Mouse (Mus musculus): ENCODE measurements around the gene Gyg. TPM values are rescaled to one million over a fixed set of nuclear protein-coding genes. Genes with fewer than 3 reads are reported as not detected.

Gene Gyg
- total and polyA plus RNA-seq, 3 experiments, result 19.6 to 26.2 (median 22.7) TPM

DNA sequence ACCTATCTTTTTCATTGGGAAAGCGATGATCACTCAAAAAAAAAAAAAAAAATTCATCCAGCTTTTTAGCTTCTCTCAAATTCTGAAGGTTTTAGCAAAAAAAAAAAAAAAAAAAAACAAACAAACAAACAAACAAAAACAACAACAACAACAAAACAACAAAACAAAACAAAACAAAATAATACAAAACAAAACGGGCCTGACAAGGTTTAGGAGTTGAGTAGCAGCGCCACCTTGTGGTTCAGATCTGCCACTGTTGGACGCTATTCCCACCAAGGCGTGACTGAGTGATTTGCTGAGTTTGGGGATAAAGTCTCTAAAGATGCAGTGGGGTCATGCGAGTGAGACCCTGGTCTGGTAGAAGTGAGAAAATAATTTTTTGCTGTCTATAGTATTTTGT, 43.8 kb upstream of the Gyg start:
- Histone ChIP-seq H3K27ac (ENCODE audit: insufficient read depth, low read depth) (no peak overlapping the region), H3K4me3 (replicated peaks in 1 of 3; ENCODE audit: low read depth in 2 of 3, low read length in 2 of 3, poor library complexity in 1 of 3) (no peak overlapping the region), H3K4me2 (ENCODE audit: insufficient read depth, low read depth, poor library complexity, severe bottlenecking) (no peak overlapping the region), H3K36me3 (replicated peaks in 1 of 2; ENCODE audit: control insufficient read depth in 1 of 2, insufficient read depth in 1 of 2, low read length in 1 of 2) (no peaks in the 10 kb centered on the region), H3K4me1 (ENCODE audit: control insufficient read depth in 1 of 2, insufficient read depth in 2 of 2) (no peaks in the 10 kb centered on the region), H3K9ac (ENCODE audit: insufficient read depth, low read depth) (no peak overlapping the region), H3K9me3 (replicated peaks; ENCODE audit: low read length) (no peaks in the 10 kb centered on the region), H3K79me2 (replicated peaks; ENCODE audit: control insufficient read depth, extremely low read depth, insufficient read depth, poor library complexity, severe bottlenecking) (no peaks in the 10 kb centered on the region), H3K27me3 (replicated peaks) (no peaks in the 10 kb centered on the region)
- dilution Hi-C loops (cut with MboI; ENCODE audit: extremely low pct_ligation_motif_present, extremely low pct_unique_long_range_greater_than_20kb, low sequenced_read_pairs), result no loop called here
- in situ Hi-C loops (cut with MboI; ENCODE audit: low pct_ligation_motif_present, low pct_unique_long_range_greater_than_20kb, low sequenced_read_pairs), result loop anchor here (10.0 kb wide), 1 partner anchor 304 kb away; no protein-coding TSS in a partner anchor
- TF ChIP-seq CTCF (conservative IDR thresholded peaks at IDR 0.05 in 1 of 2, IDR thresholded peaks at IDR 0.05 in 1 of 2; ENCODE audit: low read depth in 2 of 2, low read length in 2 of 2), result peak; percentile 57 to 73
- no peak for TF ChIP-seq ZC3H11A (IDR thresholded peaks at IDR 0.05; ENCODE audit: low read depth, low read length)
- no peak for TF ChIP-seq MXI1 (IDR thresholded peaks at IDR 0.05; ENCODE audit: low read depth, low read length)
- no peak for TF ChIP-seq CHD1 (IDR thresholded peaks at IDR 0.05; ENCODE audit: low read depth, low read length)
- TF ChIP-seq RAD21 (IDR thresholded peaks at IDR 0.05; ENCODE audit: low read depth, low read length), result peak; percentile 71
- no peak for TF ChIP-seq KAT2A (IDR thresholded peaks at IDR 0.05; ENCODE audit: insufficient replicate concordance, low read length)
- TF ChIP-seq SMC3 (IDR thresholded peaks at IDR 0.05; ENCODE audit: low read depth, low read length), result peak; percentile 58
- peak; percentile 53 for DNase-seq (ENCODE audit: extremely low read depth)

DNA sequence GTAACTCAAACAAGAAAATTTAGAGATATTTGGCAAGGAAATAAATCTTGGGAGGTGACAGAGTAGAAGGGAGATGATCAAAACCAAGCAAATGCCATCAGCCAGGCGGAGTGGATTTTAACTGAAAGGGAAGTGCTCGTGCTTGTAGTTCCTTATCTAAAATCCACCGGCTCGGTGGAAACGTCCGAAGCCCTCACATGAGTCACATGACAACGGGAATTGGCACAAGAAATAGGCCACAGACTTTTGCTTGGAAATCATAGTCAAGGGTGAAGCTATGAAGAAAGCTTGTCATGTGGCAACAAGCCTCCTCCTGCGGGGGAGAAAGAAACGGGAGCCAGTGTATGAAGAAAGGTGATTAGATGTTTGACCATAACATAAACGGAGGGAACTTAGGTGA, 42.8 kb upstream of the Gyg start:
- H3K4me1 ChIP-seq (ENCODE audit: control insufficient read depth in 1 of 2, insufficient read depth in 2 of 2), result no peaks in the 10 kb centered on the region
- H3K27me3 ChIP-seq (replicated peaks), result no peaks in the 10 kb centered on the region
- no peaks in the 10 kb centered on the region for H3K79me2 ChIP-seq (replicated peaks; ENCODE audit: control insufficient read depth, extremely low read depth, insufficient read depth, poor library complexity, severe bottlenecking)
- no peak overlapping the region for H3K9ac ChIP-seq (ENCODE audit: insufficient read depth, low read depth)
- TF ChIP-seq SIN3A (IDR thresholded peaks at IDR 0.05; ENCODE audit: low read length) (no peak), MEF2A (IDR thresholded peaks at IDR 0.05; ENCODE audit: borderline replicate concordance, low read depth, low read length) (no peak), USF1 (IDR thresholded peaks at IDR 0.05; ENCODE audit: low read depth, low read length) (no peak), TCF12 (IDR thresholded peaks at IDR 0.05; ENCODE audit: low read depth, low read length) (no peak), ZNF384 (IDR thresholded peaks at IDR 0.05; ENCODE audit: low read depth, low read length) (no peak), HCFC1 (IDR thresholded peaks at IDR 0.05; ENCODE audit: low read depth, low read length) (no peak), E2F4 (IDR thresholded peaks at IDR 0.05; ENCODE audit: insufficient replicate concordance, low read depth, low read length) (no peak), ZKSCAN1 (IDR thresholded peaks at IDR 0.05; ENCODE audit: borderline replicate concordance, low read depth, low read length) (no peak), MAZ (IDR thresholded peaks at IDR 0.05; ENCODE audit: low read depth, low read length) (no peak), SMC3 (IDR thresholded peaks at IDR 0.05; ENCODE audit: low read depth, low read length) (no peak), POLR2AphosphoS2 (IDR thresholded peaks at IDR 0.05; ENCODE audit: low read depth, low read length) (no peak), CHD2 (IDR thresholded peaks at IDR 0.05; ENCODE audit: low read length) (no peak), TBP (conservative IDR thresholded peaks at IDR 0.05; ENCODE audit: low read depth, low read length) (no peak), UBTF (IDR thresholded peaks at IDR 0.05; ENCODE audit: low read depth, low read length) (no peak), CTCF (conservative IDR thresholded peaks at IDR 0.05 in 1 of 2, IDR thresholded peaks at IDR 0.05 in 1 of 2; ENCODE audit: low read depth in 2 of 2, low read length in 2 of 2) (no peak), NELFE (IDR thresholded peaks at IDR 0.05; ENCODE audit: low read depth, low read length) (no peak), CHD1 (IDR thresholded peaks at IDR 0.05; ENCODE audit: low read depth, low read length) (no peak), KAT2A (IDR thresholded peaks at IDR 0.05; ENCODE audit: insufficient replicate concordance, low read length) (no peak)
- no peak overlapping the region for H3K4me2 ChIP-seq (ENCODE audit: insufficient read depth, low read depth, poor library complexity, severe bottlenecking)
- no peaks in the 10 kb centered on the region for H3K9me3 ChIP-seq (replicated peaks; ENCODE audit: low read length)
- no peak overlapping the region for H3K4me3 ChIP-seq (replicated peaks in 1 of 3; ENCODE audit: low read depth in 2 of 3, low read length in 2 of 3, poor library complexity in 1 of 3)
- H3K36me3 ChIP-seq (replicated peaks in 1 of 2; ENCODE audit: control insufficient read depth in 1 of 2, insufficient read depth in 1 of 2, low read length in 1 of 2), result no peaks in the 10 kb centered on the region
- H3K27ac ChIP-seq (ENCODE audit: insufficient read depth, low read depth), result no peak overlapping the region
- in situ Hi-C loops (cut with MboI; ENCODE audit: low pct_ligation_motif_present, low pct_unique_long_range_greater_than_20kb, low sequenced_read_pairs) (loop anchor here (10.0 kb wide), 1 partner anchor 303 kb away; no protein-coding TSS in a partner anchor), dilution Hi-C loops (cut with MboI; ENCODE audit: extremely low pct_ligation_motif_present, extremely low pct_unique_long_range_greater_than_20kb, low sequenced_read_pairs) (no loop called here)
- no peak for DNase-seq (ENCODE audit: extremely low read depth)

All from CH12.LX (cell line).